Mouse (Mus musculus) layer of hippocampus, adult 18-20 months (tissue): ENCODE results near the gene Itgb1bp1. TPM values are rescaled to one million over a fixed set of nuclear protein-coding genes. Genes with fewer than 3 reads are reported as not detected.

Experiments used
- DNase-seq, 2 experiments: peaks; one replicate each; pipeline ENCODE4 v3.0.0; 2022; ENCODE audit warnings: low spot score in 2 of 2
- long read RNA-seq: library from polyadenylated mRNA; stranded (forward); transcript quantifications from one replicate; pipeline ENCODE4 v2.0.0, GENCODE M21; 2021
- total RNA-seq, 2 experiments: library from RNA; stranded (reverse); gene quantifications; 2 replicates each; pipeline ENCODE4 v1.2.3; 2021

Itgb1bp1 gene
- total RNA-seq = 10 to 100 TPM; 40.7 to 43.4 TPM
- long read RNA-seq, transcript Itgb1bp1-201 (7 exons, 1,921 nt) = major isoform, 12 of 21 reads
- long read RNA-seq, partial matches to known transcripts = 0 of 21 reads
- long read RNA-seq, other reads (novel, unspliced or antisense) = 4 of 21 reads

DNA sequence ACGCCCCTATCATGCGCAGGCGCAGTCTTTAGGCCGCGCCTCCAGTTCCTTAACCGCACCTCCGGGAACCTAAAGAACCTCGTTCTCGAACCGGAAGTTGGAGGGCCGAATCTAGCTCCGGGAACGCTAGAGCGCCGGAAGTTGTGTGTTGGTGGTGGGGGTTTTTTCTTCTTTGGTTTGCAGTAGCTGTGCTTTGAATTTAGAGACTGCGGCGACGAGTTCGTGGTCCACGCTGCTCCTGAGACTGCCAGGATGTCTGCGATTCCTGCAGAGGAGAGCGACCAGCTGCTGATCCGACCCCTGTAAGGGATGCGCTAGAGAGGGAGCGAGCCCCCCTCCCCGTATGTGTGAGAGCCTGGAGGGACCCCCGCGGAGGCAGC is at the start of gene Itgb1bp1:
TSS of gene Itgb1bp1 (minus strand) at position 42 of the 380 bp plus-strand sequence.
- DNase-seq = peak; percentile 98 to 99

- peak; percentile 73 to 91 for DNase-seq
These were observed 49.8 kb upstream of the Itgb1bp1 start for GRCm38 (mm10) chr12:21335869-21336268.

GRCm38 (mm10) chr12:21333766-21334165 is 47.7 kb upstream of the Itgb1bp1 start:
- no peak for DNase-seq

DNA sequence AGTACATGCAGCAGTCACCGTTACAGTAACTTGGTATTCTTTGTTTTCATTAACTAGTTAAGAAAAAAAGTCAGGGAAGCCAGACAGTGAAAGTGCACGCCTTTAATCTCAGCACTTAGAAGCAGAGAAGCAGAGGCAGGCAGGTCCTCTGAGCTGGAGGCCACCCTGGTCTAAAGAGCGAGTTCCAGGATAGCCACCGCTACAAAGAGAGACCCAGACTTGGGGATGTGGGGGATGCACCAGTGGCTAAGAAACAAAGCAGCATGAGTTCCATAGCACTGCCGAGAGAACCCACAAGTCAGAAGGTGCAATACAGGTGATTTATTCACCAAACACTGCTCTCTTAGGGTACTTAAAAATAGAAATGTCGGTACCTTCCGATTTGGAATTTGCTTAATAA is 46.9 kb upstream of the Itgb1bp1 start:
- DNase-seq = no peak

GRCm38 (mm10) chr12:21331711-21332110 is 45.6 kb upstream of the Itgb1bp1 start:
- DNase-seq = no peak

DNA sequence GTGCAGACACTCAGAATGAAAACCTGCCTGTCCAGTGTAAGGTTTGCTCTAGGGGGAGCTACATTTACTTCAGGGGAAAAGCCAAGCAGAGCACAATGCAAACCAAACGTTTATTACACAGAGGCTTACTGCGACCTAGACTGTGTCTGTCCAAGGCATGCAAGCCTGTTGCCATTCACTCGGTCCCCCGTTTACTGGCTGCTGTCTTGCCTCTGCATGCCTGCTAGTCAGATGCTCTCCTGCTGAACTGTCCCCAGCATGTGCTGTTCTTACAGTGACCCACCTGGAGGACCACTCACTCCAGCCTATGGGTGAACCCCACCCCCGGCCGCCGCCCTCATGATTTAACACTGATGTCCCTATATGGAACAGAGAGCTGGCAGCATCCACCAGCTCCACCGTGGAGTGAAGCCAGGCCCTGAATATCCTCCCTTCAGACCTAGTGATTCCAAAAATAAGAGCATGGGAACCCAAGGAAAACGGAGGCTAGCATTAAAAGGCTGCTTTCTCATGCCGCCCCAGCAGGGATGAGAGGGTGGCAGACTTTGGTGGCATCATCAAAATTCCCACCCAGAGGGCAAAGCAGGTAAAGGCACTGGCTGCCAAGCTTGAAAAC is 45.0 kb upstream of the Itgb1bp1 start:
- no peak for DNase-seq

- DNase-seq = no peak
These were observed 43.7 kb upstream of the Itgb1bp1 start for GRCm38 (mm10) chr12:21329661-21330400.

GRCm38 (mm10) chr12:21326325-21326724 is 40.2 kb upstream of the Itgb1bp1 start:
- DNase-seq = no peak

GRCm38 (mm10) chr12:21325266-21325665 is 39.2 kb upstream of the Itgb1bp1 start:
- DNase-seq = no peak

DNA sequence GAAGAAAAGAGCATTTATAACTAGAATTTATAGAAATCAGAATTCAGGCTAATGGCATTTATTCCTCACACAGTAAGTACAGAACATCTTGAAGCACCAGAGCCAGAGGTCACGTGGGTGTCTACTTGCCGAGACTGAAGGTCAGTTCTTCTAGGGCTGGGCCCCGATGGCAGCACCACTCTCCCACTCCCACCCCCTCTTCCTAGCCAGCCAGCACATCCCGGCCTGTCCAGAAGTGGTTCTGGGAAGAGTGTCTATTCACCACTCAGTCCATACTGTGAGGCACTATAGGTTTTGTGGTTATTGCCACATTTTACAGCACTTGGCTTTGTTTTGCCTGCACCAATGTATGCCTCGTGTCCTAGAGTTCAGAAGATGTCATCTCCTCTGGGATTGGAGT is 38.0 kb upstream of the Itgb1bp1 start:
- no peak for DNase-seq

DNA sequence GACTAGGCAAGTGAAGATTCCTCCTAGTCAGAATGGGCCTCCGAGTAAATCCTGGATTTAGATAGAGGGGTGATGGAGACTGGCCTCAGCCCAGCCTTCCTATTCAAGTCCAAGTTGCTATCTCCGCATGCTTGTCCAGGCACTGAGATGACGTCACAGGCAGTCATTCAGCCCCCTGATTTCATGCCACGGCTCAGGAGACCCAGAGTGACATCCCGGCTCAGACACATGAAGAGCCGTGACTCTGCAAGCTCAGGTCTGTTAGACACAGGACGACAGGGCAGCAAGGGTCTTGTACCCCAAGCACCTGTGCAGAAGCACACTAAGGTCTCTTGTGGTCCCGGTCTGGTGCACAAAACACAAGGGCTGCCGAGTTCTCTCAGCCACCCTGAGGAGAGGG is 36.8 kb upstream of the Itgb1bp1 start:
- no peak for DNase-seq

GRCm38 (mm10) chr12:21322296-21322695 is 36.2 kb upstream of the Itgb1bp1 start:
- no peak for DNase-seq

DNA sequence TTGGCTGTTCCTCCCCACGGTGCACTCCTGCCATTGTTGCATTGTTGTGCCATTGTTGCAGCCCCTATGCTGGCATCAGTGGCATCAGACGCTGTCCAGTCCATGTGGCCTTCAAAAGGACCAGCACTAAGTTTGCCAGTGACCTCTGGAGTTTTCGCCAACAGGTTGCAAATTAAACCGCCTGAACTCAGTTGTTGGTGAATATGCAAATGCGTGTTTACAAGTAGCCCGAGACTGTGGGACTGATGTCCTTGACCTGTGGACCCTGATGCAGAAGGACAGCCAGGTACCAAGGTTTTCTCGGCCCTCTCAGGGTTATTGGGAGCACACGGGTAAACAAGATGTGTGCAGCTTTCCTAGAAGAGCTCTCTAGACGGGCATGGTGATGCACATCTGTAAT is 35.1 kb upstream of the Itgb1bp1 start:
- no peak for DNase-seq

- DNase-seq = no peak
These were observed 34.2 kb upstream of the Itgb1bp1 start for GRCm38 (mm10) chr12:21320317-21320716.

GRCm38 (mm10) chr12:21318143-21318895 is 32.2 kb upstream of the Itgb1bp1 start:
- DNase-seq = peak in 1 of 2 experiments; percentile 59

DNA sequence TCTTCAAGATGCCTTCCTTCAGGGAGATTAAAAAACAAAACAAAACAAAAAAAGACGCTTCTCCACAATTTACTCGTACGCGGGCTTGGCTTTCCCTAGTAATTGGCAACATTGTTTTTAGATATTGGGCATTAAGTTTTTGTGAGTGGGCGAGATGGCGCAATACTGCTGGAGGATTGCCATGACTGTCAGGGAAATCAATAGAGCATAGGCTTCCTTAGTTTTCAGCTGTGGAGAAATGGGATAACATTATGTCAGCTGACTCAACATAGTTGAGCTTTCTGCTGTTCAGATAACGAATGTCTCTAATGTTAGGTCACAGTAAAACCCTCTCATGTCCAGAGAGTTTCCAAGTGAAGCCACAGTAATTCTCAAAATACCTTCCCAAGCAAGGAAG is 30.8 kb upstream of the Itgb1bp1 start:
- peak; percentile 51 to 78 for DNase-seq

DNA sequence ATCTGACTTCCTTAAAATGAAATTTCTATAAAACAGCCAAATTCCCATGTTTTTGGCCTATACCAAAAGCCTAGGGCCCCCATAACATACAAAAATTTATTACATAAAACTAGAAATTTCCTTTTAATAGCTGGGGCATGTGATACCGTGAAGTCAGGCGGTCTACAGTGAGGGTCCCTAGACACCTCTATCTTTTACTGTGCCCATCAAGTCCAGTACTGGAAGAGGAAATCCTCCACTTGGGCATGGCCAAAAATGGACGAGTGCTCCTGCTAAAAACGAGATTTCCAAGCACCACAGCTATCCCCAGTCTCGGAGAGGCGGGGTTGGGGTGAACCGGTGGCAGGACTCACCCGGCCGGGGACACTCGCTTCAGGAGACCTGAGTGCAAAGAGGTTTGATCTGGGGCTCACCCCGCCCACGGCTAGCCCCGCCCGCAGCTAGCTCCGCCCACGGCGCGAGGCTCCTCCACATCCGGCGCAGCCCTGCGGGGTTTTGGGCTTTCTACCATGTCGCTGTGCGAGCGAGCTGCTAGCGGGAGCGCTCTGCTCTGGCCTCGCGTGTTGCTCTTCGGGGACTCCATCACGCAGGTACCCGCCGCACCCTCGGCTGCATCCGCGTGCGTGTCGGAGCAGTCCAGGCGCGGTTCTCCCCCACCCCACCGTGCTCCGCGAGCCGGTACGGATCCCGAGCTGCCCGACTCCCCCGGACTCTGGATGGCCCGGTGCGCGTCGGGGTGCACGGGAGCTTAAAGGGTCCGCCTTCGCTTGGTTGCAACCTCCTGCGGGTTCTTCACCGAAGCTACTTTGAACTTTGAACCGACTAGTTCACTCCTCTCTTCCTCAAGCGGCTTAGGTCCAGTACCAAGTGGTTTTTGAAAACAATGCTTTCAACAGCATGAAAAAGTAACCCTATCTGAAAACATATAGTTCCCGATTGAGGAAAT is 30.1 kb upstream of the Itgb1bp1 start, which contains the start of gene Iah1:
TSS of gene Iah1 (plus strand) at position 467 of the 946 bp plus-strand sequence.
- peak; percentile 65 to 80 for DNase-seq

- DNase-seq = no peak
These were observed 26.1 kb upstream of the Itgb1bp1 start for GRCm38 (mm10) chr12:21312201-21312600.

DNA sequence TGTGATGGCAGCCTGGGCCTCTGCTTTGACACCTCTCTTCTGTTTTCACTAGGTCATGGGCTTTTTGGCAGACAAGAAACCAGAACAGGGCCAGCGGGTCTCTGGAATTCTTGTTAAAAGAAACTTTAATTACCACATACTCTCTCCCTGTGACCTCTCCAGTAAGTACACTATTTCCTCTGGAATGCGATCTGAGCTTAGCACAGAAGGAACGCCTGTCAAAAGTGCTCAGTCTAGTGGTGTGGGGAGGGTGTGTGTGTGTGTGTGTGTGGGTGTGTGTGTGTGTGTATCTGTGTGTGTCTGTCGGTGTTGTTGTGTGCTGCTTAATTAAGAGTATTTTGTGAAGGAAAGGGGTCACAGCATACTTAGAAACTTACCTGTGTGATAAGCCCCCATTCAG is 20.6 kb upstream of the Itgb1bp1 start:
- no peak for DNase-seq

- DNase-seq = no peak
These were observed 19.7 kb upstream of the Itgb1bp1 start for GRCm38 (mm10) chr12:21305741-21306140.

- no peak for DNase-seq
These were observed 16.3 kb upstream of the Itgb1bp1 start for GRCm38 (mm10) chr12:21302361-21302783.
